Mouse (Mus musculus) left cerebral cortex, postnatal 36 days (tissue): ENCODE data around the gene Dnajc22. TPM values are rescaled to one million over a fixed set of nuclear protein-coding genes. Genes with fewer than 3 reads are reported as not detected.

ENCODE experiments used
- DNase-seq, 2 experiments: peaks; one replicate each; pipeline ENCODE4 v3.0.0; 2021 to 2022; ENCODE audit warnings: low spot score in 2 of 2, mixed read lengths in 1 of 2
- intact Hi-C: fragments of 180-260 bp; cut with DNase I; formaldehyde crosslinking; loops from one replicate; pipeline ENCODE4 v1.15.1; 2025
- total RNA-seq, 2 experiments: library from RNA; stranded (reverse); gene quantifications; 2 replicates each; pipeline ENCODE4 v1.2.3; 2021

The Dnajc22 gene
- total RNA-seq, 2 experiments from 2014 or later, result 0.25 to 0.27 TPM

DNA sequence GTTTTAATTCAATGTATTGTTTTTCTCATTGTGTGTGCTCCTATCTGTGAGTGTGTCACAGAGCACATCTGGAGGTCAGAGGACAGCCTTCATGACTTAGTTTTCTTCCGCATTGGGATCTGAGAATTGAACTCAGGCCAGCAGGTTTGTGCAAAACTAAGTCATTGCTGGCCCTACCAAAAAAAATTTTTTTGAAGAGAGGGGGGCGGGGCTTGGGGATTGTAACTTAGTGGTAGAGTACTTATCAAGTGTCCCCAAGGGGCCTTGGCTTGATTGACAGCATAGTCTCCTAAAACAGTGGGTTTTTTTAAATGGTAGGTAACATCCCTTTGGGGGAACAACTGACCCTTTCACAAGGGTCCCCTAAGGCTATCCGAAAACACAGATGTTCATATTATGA lies 18.2 kb downstream of the Dnajc22 start:
- no peak for DNase-seq
- intact Hi-C loops, result no loop called here

DNA sequence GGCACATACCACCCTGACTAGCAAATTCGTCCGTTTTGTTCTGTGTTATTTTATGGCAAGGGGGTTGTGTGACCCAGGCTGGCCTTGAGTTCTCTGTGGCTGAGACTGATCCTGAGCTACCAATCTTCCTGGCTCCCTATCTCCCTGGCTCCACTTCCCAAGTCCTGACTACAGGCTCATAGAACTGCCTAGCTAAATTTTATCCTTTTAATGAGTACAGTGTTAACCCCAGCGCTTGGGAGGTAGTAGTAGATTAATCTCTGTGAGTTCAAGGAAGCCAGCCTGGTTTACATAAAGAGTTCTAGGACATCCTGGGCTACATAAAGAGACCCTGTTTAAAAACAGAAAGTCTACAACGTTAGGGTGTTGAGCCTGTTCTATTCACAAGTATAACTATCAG lies 18.8 kb downstream of the Dnajc22 start:
- DNase-seq, result no peak

DNA sequence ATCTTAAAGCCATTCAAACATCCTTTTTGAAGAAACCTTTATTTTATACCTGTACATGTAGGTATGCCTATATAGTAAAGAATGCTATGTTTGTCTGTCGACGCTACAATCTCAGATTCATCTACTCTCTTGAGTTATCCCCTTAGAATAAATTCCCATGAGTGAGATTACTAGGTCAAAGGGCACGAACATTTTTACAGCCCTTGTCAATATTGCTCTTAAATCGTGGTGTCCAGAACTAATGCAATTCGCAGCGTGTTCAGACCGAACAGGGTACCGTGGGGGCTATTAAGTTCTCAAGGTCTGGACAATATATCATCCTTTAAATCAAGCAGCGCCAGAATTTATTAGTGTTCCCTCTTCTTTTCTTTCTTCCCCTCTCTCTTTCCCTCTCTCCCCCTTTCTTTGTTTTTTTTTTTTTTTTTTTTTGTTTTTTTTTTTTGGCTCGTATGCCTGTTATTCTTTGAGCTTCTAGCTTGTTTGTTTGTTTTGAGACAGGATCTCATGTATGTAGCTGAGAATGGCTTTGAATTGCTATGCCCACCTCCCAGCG lies 19.9 kb downstream of the Dnajc22 start:
- intact Hi-C loops, result no loop called here
- DNase-seq, result no peak

More for the DNA sequence above, 18.8 kb downstream of the Dnajc22 start:
- intact Hi-C loops, result no loop called here

DNA sequence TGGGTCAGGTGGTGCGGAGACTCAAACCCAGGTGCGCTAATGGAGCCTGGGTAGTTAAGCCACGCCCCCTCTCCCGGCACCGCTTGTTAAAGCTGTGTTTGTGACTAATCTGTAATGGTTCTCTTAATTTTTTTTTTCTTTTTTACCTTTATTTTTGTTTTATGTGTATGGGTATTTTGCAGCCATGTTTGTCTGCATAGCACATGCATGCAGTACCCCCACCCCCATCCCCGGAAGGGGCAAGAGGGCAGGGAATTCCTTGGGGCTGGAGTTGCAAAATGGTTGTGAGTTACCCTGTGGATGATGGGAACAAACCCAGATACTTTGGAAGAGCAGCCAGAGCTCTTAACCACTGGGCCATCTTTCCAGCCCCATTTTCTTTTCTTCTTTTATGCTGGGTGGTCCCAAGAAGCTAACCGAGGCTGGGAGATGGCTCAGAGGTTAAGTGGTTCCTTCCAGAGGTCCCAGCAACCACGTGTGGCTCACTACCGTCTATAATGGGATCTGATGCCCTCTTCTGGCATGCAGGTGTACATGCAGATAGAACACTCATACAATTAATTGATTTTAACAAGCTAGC lies 20.5 kb downstream of the Dnajc22 start:
- no peak for DNase-seq
- intact Hi-C loops, result no loop called here

DNA sequence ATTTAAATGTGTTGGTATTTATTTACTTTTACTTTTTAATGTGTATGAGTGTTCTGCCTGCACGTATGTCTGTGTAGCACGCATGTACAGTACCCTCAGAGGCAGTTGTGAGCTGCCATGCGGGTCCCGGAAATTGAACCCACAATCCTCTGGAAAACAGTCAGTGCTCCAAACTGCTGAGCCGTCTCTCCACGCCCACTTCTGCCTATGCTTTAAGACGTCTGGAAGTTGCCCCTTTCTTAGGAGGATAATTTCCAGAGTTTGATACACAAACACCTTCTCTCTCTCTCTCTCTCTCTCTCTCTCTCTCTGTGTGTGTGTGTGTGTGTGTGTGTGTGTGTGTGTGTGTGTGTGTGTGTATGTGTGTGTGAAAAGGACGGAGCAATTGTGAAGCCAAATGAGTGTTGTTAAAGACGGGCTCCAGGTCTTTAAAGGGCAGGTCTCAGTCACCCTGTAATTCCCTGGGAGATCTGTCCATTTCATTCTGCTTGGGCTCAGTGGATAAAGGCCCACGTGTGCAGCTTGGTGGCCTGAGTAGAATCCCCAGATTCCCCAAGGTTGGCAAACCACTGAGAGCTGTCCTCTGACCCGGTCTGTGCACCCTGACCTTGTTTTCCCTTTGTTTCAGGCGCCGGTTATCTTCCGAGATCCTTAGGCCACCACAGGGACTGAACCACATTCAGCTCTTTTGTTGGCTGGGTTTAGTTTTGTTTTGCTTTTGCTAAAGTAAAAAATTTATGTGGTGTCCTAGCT lies 21.5 kb downstream of the Dnajc22 start:
- intact Hi-C loops, result no loop called here
- no peak for DNase-seq

GRCm38 (mm10) chr15:99115065-99115423 lies 22.1 kb downstream of the Dnajc22 start:
- intact Hi-C loops, result no loop called here
- no peak for DNase-seq

DNA sequence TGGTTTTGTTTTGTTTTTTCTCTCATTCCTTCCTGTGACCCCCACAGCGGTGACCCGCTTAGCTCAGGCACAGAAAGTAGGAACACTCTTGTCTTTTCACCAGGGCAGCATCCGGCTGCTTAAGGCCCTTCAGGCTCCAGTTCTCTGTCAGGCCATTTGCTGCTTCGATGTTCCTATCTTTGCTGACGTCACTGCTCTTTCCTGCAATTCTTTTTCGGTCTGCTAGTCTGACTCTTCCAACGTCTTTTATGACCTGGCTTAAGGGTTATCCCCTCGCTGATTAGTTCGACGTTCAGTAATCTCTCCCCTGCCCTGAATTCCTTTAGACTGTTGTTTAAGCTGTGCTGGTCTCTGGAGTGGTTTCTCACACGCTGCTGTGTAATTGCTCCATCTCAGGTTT lies 23.6 kb downstream of the Dnajc22 start:
- intact Hi-C loops, result no loop called here
- DNase-seq, result no peak

GRCm38 (mm10) chr15:99120814-99121213 lies 27.8 kb downstream of the Dnajc22 start:
- intact Hi-C loops, result no loop called here
- DNase-seq, result no peak

GRCm38 (mm10) chr15:99122642-99123041 lies 29.7 kb downstream of the Dnajc22 start:
- no peak for DNase-seq
- intact Hi-C loops, result no loop called here

DNA sequence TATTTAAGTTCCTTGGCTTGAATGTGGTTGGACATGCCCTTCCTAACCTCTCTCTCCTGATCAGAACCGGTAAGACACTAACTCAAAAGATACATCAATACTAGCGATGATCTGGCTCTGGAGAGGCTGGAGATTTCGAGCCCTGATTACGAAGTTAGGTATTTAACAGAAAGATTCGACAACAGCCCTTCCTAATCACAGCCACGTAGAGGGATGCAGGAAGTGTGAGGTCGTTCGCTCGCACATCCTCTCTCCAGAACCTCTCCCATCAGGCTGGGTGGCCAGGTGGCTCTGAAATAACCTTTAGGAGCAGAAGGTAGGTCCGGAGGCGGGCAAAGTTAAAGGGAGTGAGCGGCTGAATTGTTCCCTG lies 32.7 kb downstream of the Dnajc22 start, which contains the start of gene Spats2:
Spats2 (plus strand) TSS at position 206 of the 370 bp plus-strand sequence.
- intact Hi-C loops, result loop anchor here (2.0 kb wide), 1 partner anchor 73 kb away; no protein-coding TSS in a partner anchor
- DNase-seq, result no peak

DNA sequence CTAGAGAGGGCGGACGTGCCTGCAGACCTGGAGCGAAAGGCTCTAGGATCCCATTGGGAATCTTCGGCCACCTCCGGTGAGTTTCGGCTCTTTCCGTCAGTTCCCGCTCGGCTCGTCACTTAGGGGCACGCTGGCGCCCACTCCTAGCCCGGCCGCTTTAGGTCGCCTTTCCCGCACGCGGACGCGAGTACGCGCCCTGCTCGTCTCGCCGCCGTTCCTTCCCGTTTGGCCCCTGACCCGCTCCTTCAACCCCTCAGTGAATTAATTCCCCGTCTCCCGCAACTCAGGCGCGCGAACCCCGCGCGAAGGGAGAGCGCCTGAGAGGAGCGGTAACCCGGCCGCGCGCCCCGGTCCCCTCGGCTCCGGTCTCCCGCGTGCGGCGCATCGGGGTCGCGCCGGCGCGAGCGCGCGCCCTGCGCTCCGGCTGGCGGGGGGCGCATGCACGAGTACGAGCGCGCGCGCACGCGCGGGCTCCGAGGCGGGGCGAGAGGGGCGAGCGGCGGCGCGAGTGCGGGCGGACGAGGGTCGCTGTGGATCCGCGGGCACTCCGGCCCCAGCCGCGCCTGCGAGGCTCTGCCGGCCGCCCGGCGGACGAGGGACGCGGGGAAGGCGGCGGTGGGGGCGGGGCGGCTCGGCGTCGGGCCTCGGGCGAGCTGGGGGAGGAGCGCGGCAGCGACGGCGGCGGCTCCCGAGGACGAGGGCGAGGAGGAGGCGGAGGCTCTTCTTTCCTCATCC lies 33.3 kb downstream of the Dnajc22 start:
- DNase-seq, result peak; percentile 89
- intact Hi-C loops, result no loop called here

- intact Hi-C loops, result no loop called here
- DNase-seq, result no peak
Observed at GRCm38 (mm10) chr15:99126816-99127365, 33.9 kb downstream of the Dnajc22 start.

- intact Hi-C loops, result no loop called here
- no peak for DNase-seq
Observed at GRCm38 (mm10) chr15:99127851-99128522, 35.0 kb downstream of the Dnajc22 start.

DNA sequence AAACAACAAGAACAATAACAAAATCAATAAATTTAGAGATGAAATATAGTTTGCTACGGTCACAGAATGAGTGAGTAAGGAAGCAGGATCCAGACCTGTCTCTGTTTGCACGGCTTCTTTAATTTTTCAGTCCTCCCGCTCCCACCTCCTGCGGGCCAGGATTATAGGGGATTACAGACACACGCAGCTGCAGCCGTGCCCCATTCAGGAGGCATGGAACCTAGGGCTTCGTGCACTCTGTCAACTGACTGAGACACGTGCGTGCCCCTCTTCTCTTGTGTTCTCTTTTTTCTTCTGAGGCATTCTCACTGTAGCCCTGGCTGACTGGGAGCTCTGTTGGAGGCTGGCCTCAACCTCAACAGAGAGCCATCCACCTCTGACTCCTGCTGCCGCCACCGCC lies 36.5 kb downstream of the Dnajc22 start:
- intact Hi-C loops, result no loop called here
- DNase-seq, result no peak

DNA sequence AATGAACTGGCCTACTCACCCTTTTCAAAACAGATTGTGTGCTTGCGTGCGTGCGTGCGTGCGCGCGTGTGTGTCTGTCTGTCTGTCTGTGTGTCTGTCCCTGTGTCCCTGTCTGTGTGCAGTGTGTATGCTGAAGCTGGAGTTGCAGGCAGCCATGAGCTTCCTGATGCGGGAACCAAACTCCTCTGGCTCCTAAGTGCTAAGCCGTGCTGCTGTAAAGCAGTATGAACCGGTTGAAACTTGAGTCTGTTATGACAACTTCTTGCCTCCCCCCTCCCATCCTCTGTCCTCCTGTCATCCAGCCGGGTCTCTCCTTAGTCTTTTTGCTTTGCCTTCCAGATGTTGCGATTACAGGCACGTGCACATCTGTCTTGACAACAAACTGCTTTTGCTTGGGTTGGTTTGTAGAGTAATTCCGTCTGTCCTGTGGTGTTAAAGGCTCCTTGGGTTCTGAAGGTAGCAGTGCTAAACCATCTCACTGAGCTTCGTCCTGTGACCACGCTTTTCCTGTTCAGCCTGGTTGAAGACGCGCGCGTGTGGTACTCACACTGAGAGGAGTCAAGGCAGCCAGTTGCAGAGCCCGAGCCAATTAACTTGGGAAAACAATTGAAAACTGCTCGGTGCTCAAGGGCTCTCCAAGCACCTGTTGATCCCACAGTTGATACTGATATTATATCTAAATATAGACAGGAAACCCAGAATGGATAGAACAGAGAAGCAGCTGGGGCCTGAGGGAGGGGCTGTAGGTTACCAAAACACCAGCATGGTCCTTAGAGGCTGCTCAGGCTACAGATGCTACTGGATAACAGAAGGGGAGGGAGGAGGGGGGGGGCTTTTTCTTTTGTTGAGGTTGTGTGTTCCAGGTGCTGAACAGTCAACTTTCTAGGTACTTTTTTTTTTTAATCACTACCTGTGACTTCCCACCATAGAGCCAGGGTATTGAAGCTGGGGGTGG lies 37.3 kb downstream of the Dnajc22 start:
- intact Hi-C loops, result no loop called here
- DNase-seq, result no peak

- no peak for DNase-seq
- intact Hi-C loops, result no loop called here
Observed at GRCm38 (mm10) chr15:99138389-99138788, 45.4 kb downstream of the Dnajc22 start.

DNA sequence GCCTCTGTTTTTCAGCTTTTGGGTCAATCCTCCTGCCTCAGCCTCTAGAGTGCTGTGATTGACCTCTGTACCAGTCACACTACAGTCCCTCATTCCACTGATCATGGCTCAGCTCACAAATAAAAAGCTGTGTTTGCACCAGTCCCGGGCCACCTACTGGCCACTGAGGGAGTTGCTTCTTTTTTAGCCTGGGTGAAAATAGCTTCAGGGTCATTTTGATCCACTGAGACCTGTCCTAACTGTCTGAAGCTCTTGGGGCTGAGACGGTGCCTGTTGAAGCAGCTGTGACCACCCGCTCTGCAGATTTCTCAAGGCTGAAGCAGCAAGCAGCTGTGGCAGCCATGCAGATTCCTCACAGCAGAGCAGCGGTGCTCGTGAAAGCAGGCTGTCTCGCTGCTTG lies 46.7 kb downstream of the Dnajc22 start:
- intact Hi-C loops, result no loop called here
- no peak for DNase-seq

DNA sequence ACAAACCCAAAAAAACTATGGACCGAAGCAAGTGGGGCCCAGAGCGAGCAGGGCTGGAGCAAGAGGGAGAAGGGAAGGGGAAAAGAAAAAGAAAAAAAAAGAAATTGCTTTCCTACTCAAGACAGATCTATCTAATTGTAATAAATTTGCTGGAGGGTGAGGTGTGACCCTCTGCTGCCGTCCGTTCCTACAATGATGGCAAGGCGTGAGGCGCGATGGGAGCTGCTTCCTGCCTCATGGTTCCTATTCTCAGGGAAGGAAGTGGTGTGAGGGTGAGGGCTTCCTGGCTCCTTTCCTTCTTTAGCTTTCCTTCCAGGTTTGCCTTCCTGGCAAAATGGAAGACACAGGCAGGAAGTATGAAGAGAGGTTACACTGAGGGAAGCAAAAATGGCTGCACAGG lies 57.5 kb downstream of the Dnajc22 start:
- no peak for DNase-seq
- intact Hi-C loops, result no loop called here

DNA sequence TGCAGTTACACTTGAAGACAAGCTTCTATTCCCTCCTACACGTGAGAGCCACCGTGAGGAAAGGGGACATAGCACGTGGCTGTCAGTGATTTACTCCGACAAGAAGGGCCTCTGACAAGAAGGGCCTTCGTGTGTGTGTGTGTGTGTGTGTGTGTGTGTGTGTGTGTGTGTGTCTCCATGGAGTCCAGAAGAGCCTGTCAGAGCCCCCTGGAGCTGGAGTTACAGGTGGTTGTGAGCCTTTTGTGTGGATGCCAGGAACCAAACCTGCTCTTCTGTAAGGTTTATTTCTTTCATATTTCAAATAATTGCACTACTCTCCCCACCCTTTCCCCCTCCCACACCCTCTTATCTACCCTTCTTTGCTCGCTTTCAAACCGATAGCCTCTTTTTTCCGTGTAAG lies 58.4 kb downstream of the Dnajc22 start:
- DNase-seq, result no peak
- intact Hi-C loops, result no loop called here
